32 mouse cellular contexts compared by ENCODE assay signal in the genomic region with DNA sequence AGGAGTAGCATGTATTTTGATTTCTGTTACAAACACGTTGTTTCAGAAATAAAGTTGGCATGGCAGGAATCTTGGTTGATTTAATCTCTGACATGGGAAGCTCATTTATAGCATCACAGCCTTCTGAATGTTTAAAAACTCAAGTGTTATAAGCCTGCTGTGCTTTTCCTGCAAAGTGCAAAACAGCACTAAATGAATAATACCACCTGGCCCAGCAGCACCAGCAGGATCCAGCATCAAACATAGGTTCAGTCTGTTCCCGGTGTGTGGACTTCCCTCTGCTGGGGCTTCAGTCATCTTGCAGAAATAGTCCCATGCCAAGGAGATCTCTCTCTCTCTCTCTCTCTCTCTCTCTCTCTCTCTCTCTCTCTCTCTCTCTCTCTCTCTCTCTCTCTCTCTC.
DNase-seq lines count a peak whose midpoint lies in the region; ATAC-seq and TF ChIP-seq lines count a peak whose summit lies in the region.
"Had no signal": no experiment of that assay in that cellular context is flagged by ENCODE, and none has a peak within 500 bp of the region (broad histone marks: within the 10 kb centered on the region; RNA-seq: fewer than 3 reads in every experiment).

No protein-coding gene starts in this region.

- DNase-seq in layer of hippocampus, adult 2 months (ENCODE audit: low spot score in 2 of 2), result no peak
- no peak for DNase-seq in layer of hippocampus, adult 11-12 months (ENCODE audit: low spot score)
- DNase-seq in right cerebral cortex, adult 2 months (ENCODE audit: low spot score in 2 of 2), result peak; percentile 41 to 59
- no peak for DNase-seq in right cerebral cortex, postnatal 4 days
- DNase-seq in midbrain, embryonic 11.5 days (ENCODE audit: low spot score, missing footprints), result no peak
- DNase-seq: adrenal gland, adult 8-10 months; cerebellum, adult 9-10 months; cerebellum, postnatal 36 days; embryo, embryonic 11 days; gastrocnemius, adult 2 months; gastrocnemius, postnatal 36 days; kidney, adult 2 months; kidney, postnatal 36 days; layer of hippocampus, postnatal 36 days; liver, embryonic 13.5 days; lung, adult 18-20 months; lung, postnatal 4 days; midbrain, embryonic 14.5 days; spleen, adult 18-20 months; thymus, adult 18-20 months; thymus, postnatal 25 days had no signal

- no peak for TF ChIP-seq CTCF in layer of hippocampus, adult 2 months (conservative IDR thresholded peaks at IDR 0.05)

- H3K27me3 ChIP-seq in heart, embryonic 12.5 days (replicated peaks), result no peaks in the 10 kb centered on the region
- H3K27me3 ChIP-seq in heart, embryonic 11.5 days (ENCODE audit: control insufficient read depth, insufficient read depth, low read length), result no peaks in the 10 kb centered on the region
- no peaks in the 10 kb centered on the region for H3K27me3 ChIP-seq in midbrain, embryonic 11.5 days (ENCODE audit: control insufficient read depth, insufficient read depth, low read length)
- H3K27me3 ChIP-seq: embryonic facial prominence, embryonic 12.5 days; limb, embryonic 15.5 days; liver, embryonic 13.5 days had no signal

- peaks cover 15% of the 10 kb centered on the region for H3K4me1 ChIP-seq in heart, embryonic 12.5 days (replicated peaks)
- peaks cover 3% of the 10 kb centered on the region; the same call in 1 of the 2 replicates for H3K4me1 ChIP-seq in heart, embryonic 11.5 days (ENCODE audit: control insufficient read depth, insufficient read depth, low read length)
- H3K4me1 ChIP-seq in midbrain, embryonic 11.5 days (ENCODE audit: control insufficient read depth, insufficient read depth, low read length), result peaks cover 3% of the 10 kb centered on the region; the same call in 1 of the 2 replicates
- H3K4me1 ChIP-seq: embryonic facial prominence, embryonic 12.5 days; hindbrain, embryonic 15.5 days; limb, embryonic 15.5 days; liver, embryonic 13.5 days had no signal

- H3K4me3 ChIP-seq in heart, embryonic 12.5 days, result no peak overlapping the region
- H3K4me3 ChIP-seq in heart, embryonic 11.5 days (ENCODE audit: low read depth, low read length), result no peak overlapping the region
- no peak overlapping the region for H3K4me3 ChIP-seq in layer of hippocampus, adult 2 months
- H3K4me3 ChIP-seq in midbrain, embryonic 11.5 days (ENCODE audit: low read depth, low read length), result no peak overlapping the region
- H3K4me3 ChIP-seq: embryonic facial prominence, embryonic 12.5 days; gastrocnemius, adult 2 months; hindbrain, embryonic 10.5 days; hindbrain, embryonic 15.5 days; limb, embryonic 10.5 days; limb, embryonic 15.5 days; liver, embryonic 13.5 days had no signal

- ATAC-seq in heart, embryonic 12.5 days (ENCODE audit: insufficient number of reproducible peaks, low FRiP score), result no peak
- no peak for ATAC-seq in heart, embryonic 11.5 days (replicated peaks; ENCODE audit: insufficient number of reproducible peaks, low FRiP score, low TSS enrichment)
- no peak for ATAC-seq in midbrain, embryonic 11.5 days (ENCODE audit: low FRiP score)
- ATAC-seq: forebrain, embryonic 14.5 days; inflammation-experienced regulatory T-cells, adult 6 months; lung, postnatal 0 days had no signal

- H3K36me3 ChIP-seq in heart, embryonic 12.5 days, result no peaks in the 10 kb centered on the region
- no peaks in the 10 kb centered on the region for H3K36me3 ChIP-seq in heart, embryonic 11.5 days (ENCODE audit: control insufficient read depth, insufficient read depth, low read length)
- no peaks in the 10 kb centered on the region for H3K36me3 ChIP-seq in midbrain, embryonic 11.5 days (ENCODE audit: control insufficient read depth, insufficient read depth, low read length)
- H3K36me3 ChIP-seq: embryonic facial prominence, embryonic 12.5 days; G1E; hindbrain, embryonic 10.5 days; hindbrain, embryonic 15.5 days; limb, embryonic 10.5 days; limb, embryonic 15.5 days; liver, embryonic 13.5 days had no signal

- WGBS in heart, embryonic 12.5 days, result 45% methylated on average over 2 of the region's 2 CpGs
- WGBS in heart, embryonic 11.5 days (ENCODE audit: insufficient replicate concordance), result 52% methylated on average over 2 of the region's 2 CpGs
- 76% methylated on average over 2 of the region's 2 CpGs for WGBS in midbrain, embryonic 11.5 days

- no peak overlapping the region for H3K4me2 ChIP-seq in heart, embryonic 12.5 days
- H3K4me2 ChIP-seq in heart, embryonic 11.5 days, result no peak overlapping the region
- H3K4me2 ChIP-seq in midbrain, embryonic 11.5 days, result no peak overlapping the region
- H3K4me2 ChIP-seq: embryonic facial prominence, embryonic 12.5 days; hindbrain, embryonic 15.5 days; limb, embryonic 15.5 days; liver, embryonic 13.5 days had no signal

- peaks cover 3% of the 10 kb centered on the region; the same call in 1 of the 2 replicates for H3K9me3 ChIP-seq in heart, embryonic 12.5 days (replicated peaks)
- no peaks in the 10 kb centered on the region; the same call in 1 of the 2 replicates for H3K9me3 ChIP-seq in heart, embryonic 11.5 days (replicated peaks; ENCODE audit: control insufficient read depth, low read length)
- no peaks in the 10 kb centered on the region for H3K9me3 ChIP-seq in midbrain, embryonic 11.5 days (ENCODE audit: control insufficient read depth, low read length)
- H3K9me3 ChIP-seq: embryonic facial prominence, embryonic 12.5 days; hindbrain, embryonic 15.5 days; limb, embryonic 10.5 days; limb, embryonic 15.5 days; liver, embryonic 13.5 days had no signal

- H3K9ac ChIP-seq in heart, embryonic 12.5 days, result no peak overlapping the region
- no peak overlapping the region for H3K9ac ChIP-seq in heart, embryonic 11.5 days (ENCODE audit: low read depth, low read length)
- no peak overlapping the region for H3K9ac ChIP-seq in midbrain, embryonic 11.5 days (ENCODE audit: low read length)
- H3K9ac ChIP-seq: embryonic facial prominence, embryonic 12.5 days; hindbrain, embryonic 15.5 days; limb, embryonic 15.5 days; liver, embryonic 13.5 days had no signal

- H3K27ac ChIP-seq in heart, embryonic 12.5 days (ENCODE audit: poor library complexity, severe bottlenecking), result peak overlapping the region; percentile 31
- no peak overlapping the region for H3K27ac ChIP-seq in heart, embryonic 11.5 days (ENCODE audit: low read depth, low read length)
- peak overlapping the region; percentile 52 for H3K27ac ChIP-seq in layer of hippocampus, adult 2 months
- no peak overlapping the region for H3K27ac ChIP-seq in midbrain, embryonic 11.5 days (ENCODE audit: low read depth, low read length)
- H3K27ac ChIP-seq: embryonic facial prominence, embryonic 12.5 days; gastrocnemius, adult 2 months; hindbrain, embryonic 10.5 days; hindbrain, embryonic 15.5 days; limb, embryonic 10.5 days; limb, embryonic 15.5 days; liver, embryonic 13.5 days had no signal

Comparison
In these comparisons a context has a peak if more than half of its experiments do, and no peak if none do; other contexts are left out.
1. H3K27ac ChIP-seq: peak in heart, embryonic 12.5 days (single experiment) and layer of hippocampus, adult 2 months (single experiment); none in heart, embryonic 11.5 days (single experiment) and midbrain, embryonic 11.5 days (single experiment).
2. DNase-seq: peak in right cerebral cortex, adult 2 months (2 of 2); none in layer of hippocampus, adult 2 months (0 of 2), layer of hippocampus, adult 11-12 months (single experiment), right cerebral cortex, postnatal 4 days (single experiment) and midbrain, embryonic 11.5 days (single experiment).